Mouse (Mus musculus) cerebellum, adult 2 months (tissue): ENCODE results near the gene Prom1.

ENCODE experiments used
- CTCF ChIP-seq: fragments of 200-500 bp; IDR thresholded peaks from 2 replicates; pipeline ENCODE4 v1.5.1; 2011; ENCODE audit warnings: low read depth, mild to moderate bottlenecking, control low read depth, low read length, moderate library complexity, borderline replicate concordance; ENCODE audit not compliant: insufficient read depth
- POLR2A ChIP-seq: fragments of 200-500 bp; IDR thresholded peaks from 2 replicates; pipeline ENCODE4 v1.6.1; 2011; ENCODE audit warnings: low read length, control low read depth, borderline replicate concordance; ENCODE audit not compliant: insufficient read depth

DNA sequence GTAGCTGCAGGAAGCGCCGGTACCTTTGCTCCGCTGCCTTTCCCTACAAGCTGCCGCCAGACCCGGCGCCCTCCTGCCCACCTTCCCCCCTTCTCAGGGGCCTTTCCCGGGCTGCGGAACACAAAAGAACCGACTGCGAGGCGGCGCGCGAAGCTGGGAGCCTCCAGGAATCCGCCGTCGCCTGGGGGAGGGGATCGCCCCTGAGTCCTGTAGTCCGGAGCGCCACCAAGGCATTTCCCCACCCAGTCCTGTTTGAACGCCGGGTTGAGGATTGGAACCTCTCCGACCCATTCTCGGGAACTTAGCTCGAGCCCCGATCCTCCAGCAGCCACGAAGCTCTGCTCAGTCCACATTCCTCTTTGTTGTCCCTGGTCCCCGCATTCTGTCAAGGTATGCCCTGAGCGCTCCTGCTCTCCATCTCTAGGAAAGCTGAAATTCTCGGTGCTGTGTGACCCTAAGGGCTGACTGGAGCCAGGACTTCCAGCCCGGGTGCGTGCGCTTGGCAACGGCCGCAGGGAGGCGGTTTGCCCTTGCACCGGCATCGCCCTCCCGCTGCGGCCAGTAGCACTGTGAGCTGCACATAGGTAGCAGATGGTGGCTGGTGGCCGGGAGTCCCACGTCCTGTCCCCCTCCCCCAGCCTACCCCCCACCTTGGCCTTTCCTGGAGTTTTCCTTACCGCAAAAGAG lies 1.1 kb downstream of the Prom1 start:
- no peak for TF ChIP-seq CTCF
- peak; percentile 42; the same call in 1 of the 2 replicates for TF ChIP-seq POLR2A
